Mouse (Mus musculus): ENCODE data around the gene Pxk. TPM values are rescaled to one million over a fixed set of nuclear protein-coding genes. Genes with fewer than 3 reads are reported as not detected.

Gene Pxk
- 15.5 and 17.0 TPM in 2 replicates for polyA plus RNA-seq (2016; fragmentation: Nextera tagmentation; extraction: Ambion mirVana)

DNA sequence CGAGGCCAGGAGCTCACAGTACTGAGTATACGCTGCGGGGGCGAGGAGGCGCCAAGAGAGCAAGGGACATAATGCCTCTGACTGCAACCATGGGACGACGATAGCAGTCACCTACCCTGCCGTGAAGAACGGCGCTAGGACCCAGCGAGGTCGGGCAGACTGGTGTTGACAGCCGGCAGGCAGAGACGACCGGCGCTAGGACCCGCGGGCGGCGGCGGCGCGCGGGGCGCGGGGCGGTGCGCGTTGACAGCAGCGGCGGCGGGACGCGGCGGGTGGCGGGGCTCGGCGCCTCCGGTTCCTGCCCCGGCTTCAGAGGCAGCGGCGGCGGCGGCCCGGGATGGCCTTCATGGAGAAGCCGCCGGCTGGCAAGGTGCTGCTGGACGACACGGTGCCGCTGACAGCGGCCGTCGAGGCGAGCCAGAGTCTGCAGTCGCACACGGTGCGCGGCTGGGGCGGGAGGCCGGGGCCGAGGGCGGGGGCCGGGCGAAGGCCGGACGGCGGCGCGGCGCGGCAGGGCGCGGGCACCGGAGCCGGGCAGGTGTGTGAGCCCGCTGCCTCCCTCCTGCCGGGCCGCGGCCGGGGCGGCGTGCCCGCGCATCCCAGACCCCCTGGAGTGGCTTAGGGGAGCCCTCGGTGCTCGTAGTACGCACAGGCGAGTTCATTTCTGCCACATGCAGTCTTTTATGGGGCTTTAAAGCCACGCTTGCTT, at the start of gene Pxk:
Gene Pxk, plus strand, starts transcription at position 234 of the 709 bp plus-strand sequence.
- H3K4me3 ChIP-seq, result peak within 1 kb of the TSS; percentile 90
- H3K27me3 ChIP-seq (ENCODE audit: poor library complexity, severe bottlenecking), result no peaks in the 10 kb centered on the region
- H3K27ac ChIP-seq, result peak within 1 kb of the TSS; percentile 84
- DNase-seq (ENCODE audit: extremely low spot score, low spot score), result peak; percentile 94
- under 1% methylated on average over 83 of the region's 89 CpGs for WGBS
- peaks cover 27% of the 10 kb centered on the region for H3K4me1 ChIP-seq
- no peaks in the 10 kb centered on the region for H3K9me3 ChIP-seq
- no peaks in the 10 kb centered on the region for H3K36me3 ChIP-seq (replicated peaks)

DNA sequence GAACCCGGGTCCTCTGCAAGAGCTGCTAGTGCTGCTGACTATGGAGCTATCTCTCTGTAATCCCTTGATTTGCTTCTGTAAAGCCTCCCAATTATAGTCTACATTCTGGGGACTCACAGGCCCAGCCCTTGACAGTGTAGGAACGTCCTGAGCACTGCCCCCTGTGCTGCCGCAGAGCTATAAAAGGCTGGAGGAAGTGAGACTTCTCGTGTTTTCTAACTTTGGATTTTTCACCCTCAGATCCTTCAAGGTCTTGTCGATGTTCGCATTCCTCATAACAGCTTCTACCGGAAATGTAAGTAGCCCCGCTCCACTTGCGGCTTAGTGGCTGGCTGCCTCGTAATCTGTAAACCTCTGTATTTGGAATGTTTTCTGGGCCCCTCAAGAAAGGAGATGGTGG, 48.7 kb upstream of the Pxk start:
- no peaks in the 10 kb centered on the region for H3K9me3 ChIP-seq
- DNase-seq (ENCODE audit: extremely low spot score, low spot score), result no peak
- no peak overlapping the region for H3K27ac ChIP-seq
- H3K27me3 ChIP-seq (ENCODE audit: poor library complexity, severe bottlenecking), result no peaks in the 10 kb centered on the region
- peaks cover 6% of the 10 kb centered on the region for H3K4me1 ChIP-seq
- 89% methylated on average over 10 of the region's 10 CpGs for WGBS
- H3K4me3 ChIP-seq, result no peak overlapping the region
- H3K36me3 ChIP-seq (replicated peaks), result peaks cover 45% of the 10 kb centered on the region

DNA sequence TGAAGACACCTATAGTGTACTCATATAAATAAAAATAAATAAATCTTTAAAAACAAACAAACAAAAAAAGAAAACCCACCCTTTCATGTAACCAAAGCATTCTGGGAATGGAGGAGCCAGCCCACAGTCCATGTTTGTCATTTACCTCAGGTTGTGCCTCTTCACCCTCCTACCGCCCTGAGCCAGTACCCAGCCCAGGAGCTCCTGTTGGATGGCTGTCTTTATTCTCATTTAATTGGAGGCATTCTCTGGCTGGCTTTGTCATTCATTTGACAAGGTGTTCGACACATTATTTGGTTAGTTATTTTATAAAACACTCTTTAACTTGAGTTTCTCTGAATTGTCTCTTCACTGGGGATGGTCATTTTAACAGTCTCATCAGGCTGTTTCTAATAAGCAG, 46.1 kb upstream of the Pxk start:
- H3K27me3 ChIP-seq (ENCODE audit: poor library complexity, severe bottlenecking), result no peaks in the 10 kb centered on the region
- H3K4me3 ChIP-seq, result no peak overlapping the region
- DNase-seq (ENCODE audit: extremely low spot score, low spot score), result no peak
- no peaks in the 10 kb centered on the region for H3K9me3 ChIP-seq
- peaks cover 39% of the 10 kb centered on the region for H3K36me3 ChIP-seq (replicated peaks)
- H3K27ac ChIP-seq, result no peak overlapping the region
- 92% methylated on average over 2 of the region's 2 CpGs for WGBS
- peaks cover 14% of the 10 kb centered on the region for H3K4me1 ChIP-seq

GRCm38 (mm10) chr14:8052661-8053060, 45.4 kb upstream of the Pxk start:
- Histone ChIP-seq H3K4me1 (peaks cover 14% of the 10 kb centered on the region), H3K27me3 (ENCODE audit: poor library complexity, severe bottlenecking) (no peaks in the 10 kb centered on the region), H3K9me3 (no peaks in the 10 kb centered on the region), H3K27ac (no peak overlapping the region), H3K4me3 (no peak overlapping the region), H3K36me3 (replicated peaks) (peaks cover 32% of the 10 kb centered on the region)
- no peak for DNase-seq (ENCODE audit: extremely low spot score, low spot score)
- WGBS, result 98% methylated on average over 7 of the region's 7 CpGs

GRCm38 (mm10) chr14:8054310-8055102, 43.5 kb upstream of the Pxk start:
- Histone ChIP-seq H3K27me3 (ENCODE audit: poor library complexity, severe bottlenecking) (no peaks in the 10 kb centered on the region), H3K9me3 (no peaks in the 10 kb centered on the region), H3K36me3 (replicated peaks) (peaks cover 17% of the 10 kb centered on the region), H3K4me3 (no peak overlapping the region), H3K27ac (peak overlapping the region; percentile 62), H3K4me1 (peaks cover 14% of the 10 kb centered on the region)
- DNase-seq (ENCODE audit: extremely low spot score, low spot score), result no peak
- WGBS, result 24% methylated on average over 17 of the region's 17 CpGs

GRCm38 (mm10) chr14:8056076-8056475, 41.9 kb upstream of the Pxk start:
- no peaks in the 10 kb centered on the region for H3K27me3 ChIP-seq (ENCODE audit: poor library complexity, severe bottlenecking)
- no peak for DNase-seq (ENCODE audit: extremely low spot score, low spot score)
- H3K4me3 ChIP-seq, result no peak overlapping the region
- 90% methylated on average over 5 of the region's 5 CpGs for WGBS
- H3K36me3 ChIP-seq (replicated peaks), result peaks cover 9% of the 10 kb centered on the region
- H3K27ac ChIP-seq, result no peak overlapping the region
- H3K4me1 ChIP-seq, result peaks cover 14% of the 10 kb centered on the region
- no peaks in the 10 kb centered on the region for H3K9me3 ChIP-seq

GRCm38 (mm10) chr14:8059938-8060337, 38.1 kb upstream of the Pxk start:
- Histone ChIP-seq H3K36me3 (replicated peaks) (peaks cover 2% of the 10 kb centered on the region; the same call in 1 of the 2 replicates), H3K4me1 (peaks cover 23% of the 10 kb centered on the region), H3K27me3 (ENCODE audit: poor library complexity, severe bottlenecking) (no peaks in the 10 kb centered on the region), H3K9me3 (no peaks in the 10 kb centered on the region), H3K4me3 (no peak overlapping the region), H3K27ac (no peak overlapping the region)
- DNase-seq (ENCODE audit: extremely low spot score, low spot score), result no peak
- 92% methylated on average over 7 of the region's 7 CpGs for WGBS

DNA sequence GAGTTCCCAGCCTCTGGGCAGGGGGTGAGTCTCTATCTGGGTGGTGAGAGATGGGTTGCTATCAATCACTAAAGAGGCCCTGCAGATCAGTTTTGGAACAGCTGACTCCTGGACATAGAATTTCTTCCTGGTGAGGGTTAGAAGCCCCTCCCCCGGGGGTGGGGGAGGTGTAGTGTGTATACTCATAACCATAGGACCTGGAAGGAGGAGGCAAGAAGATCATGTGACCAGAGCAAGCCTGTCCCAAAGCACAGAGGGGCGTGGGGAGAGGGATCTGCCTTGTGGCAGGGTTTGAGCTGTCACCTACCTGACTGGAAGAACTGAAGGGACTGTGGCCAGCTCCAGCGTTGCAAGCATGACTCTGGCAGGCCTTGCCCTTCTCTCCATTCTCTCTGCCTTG, 35.9 kb upstream of the Pxk start:
- 42% methylated on average over 3 of the region's 3 CpGs for WGBS
- H3K27me3 ChIP-seq (ENCODE audit: poor library complexity, severe bottlenecking), result no peaks in the 10 kb centered on the region
- H3K4me1 ChIP-seq, result peaks cover 21% of the 10 kb centered on the region
- H3K27ac ChIP-seq, result peak overlapping the region; percentile 72
- no peaks in the 10 kb centered on the region for H3K9me3 ChIP-seq
- no peaks in the 10 kb centered on the region for H3K36me3 ChIP-seq (replicated peaks)
- DNase-seq (ENCODE audit: extremely low spot score, low spot score), result no peak
- no peak overlapping the region for H3K4me3 ChIP-seq

DNA sequence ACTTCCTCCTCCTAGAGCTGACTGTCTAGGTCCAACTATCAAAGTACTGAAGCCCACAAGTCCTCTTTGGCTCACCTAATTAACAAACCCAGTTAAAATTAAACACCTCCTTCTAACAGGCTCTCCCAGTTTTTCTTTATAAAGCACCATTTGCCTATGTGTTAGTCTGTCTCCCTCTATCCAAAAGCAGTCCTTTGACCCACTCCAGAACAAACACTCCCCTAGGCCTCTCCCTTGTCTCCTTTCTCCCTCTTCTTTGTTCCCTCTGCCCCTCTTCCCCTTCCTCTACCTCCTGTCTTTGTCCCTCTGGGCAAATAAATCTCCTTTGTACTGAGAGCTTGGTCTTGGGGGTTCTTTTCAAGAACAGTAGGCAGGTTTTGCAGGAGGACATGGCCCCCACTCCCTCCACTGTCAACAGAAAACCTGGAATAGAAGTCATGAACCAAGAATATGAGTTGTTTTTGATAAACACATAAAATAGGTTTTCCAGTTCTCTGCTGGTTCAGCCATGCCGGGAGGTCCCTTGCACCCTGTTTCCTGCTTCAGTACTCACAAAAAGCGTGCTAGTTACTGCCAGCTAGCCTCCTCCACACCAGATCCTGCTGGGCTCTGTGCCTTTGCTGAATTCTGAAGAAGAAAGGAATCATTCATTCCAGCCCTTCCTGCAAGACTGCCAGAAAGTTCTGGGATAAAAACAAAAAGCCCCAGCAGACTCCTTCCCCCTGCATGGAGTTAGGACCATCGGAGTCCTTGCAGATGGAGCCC, 35.3 kb upstream of the Pxk start:
- Histone ChIP-seq H3K4me1 (peaks cover 21% of the 10 kb centered on the region), H3K9me3 (no peaks in the 10 kb centered on the region), H3K27ac (peak overlapping the region; percentile 72), H3K4me3 (no peak overlapping the region), H3K27me3 (ENCODE audit: poor library complexity, severe bottlenecking) (no peaks in the 10 kb centered on the region), H3K36me3 (replicated peaks) (no peaks in the 10 kb centered on the region)
- WGBS, result 47% methylated on average over 3 of the region's 3 CpGs
- DNase-seq (ENCODE audit: extremely low spot score, low spot score), result no peak

GRCm38 (mm10) chr14:8063835-8064785, 33.9 kb upstream of the Pxk start:
- Histone ChIP-seq H3K9me3 (no peaks in the 10 kb centered on the region), H3K27ac (peak overlapping the region; percentile 68; the same call in 1 of the 2 replicates), H3K4me3 (no peak overlapping the region), H3K36me3 (replicated peaks) (no peaks in the 10 kb centered on the region), H3K4me1 (peaks cover 21% of the 10 kb centered on the region), H3K27me3 (ENCODE audit: poor library complexity, severe bottlenecking) (no peaks in the 10 kb centered on the region)
- DNase-seq (ENCODE audit: extremely low spot score, low spot score), result no peak
- 92% methylated on average over 8 of the region's 8 CpGs for WGBS

DNA sequence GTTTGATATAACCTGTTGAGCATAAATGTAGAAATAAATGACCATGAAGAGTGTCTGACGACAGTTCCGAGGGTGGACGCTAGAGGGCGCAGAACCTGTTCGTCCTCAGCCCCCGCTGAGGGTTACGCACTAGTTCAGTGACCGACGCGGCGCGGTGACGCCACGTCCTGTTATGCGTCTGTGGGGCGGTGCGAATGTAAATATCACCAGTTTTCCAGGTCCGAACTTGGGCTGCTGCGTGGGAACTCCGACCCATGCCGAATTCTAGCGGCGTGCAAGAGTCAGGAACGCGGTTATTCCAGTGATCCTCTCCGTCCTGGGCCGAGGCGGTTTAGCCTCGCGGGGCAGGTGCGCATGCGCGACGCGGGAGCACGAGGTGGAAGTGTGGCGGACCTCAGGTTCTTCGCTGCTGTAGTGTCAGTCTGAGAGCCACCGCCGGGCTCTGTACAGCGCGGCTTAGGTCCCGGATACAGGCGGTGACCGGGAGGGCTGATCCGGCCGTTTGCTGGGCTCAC, 17.8 kb upstream of the Pxk start, which contains the start of gene Rpp14:
Gene Rpp14, plus strand, starts transcription at position 203 of the 515 bp plus-strand sequence.
- H3K4me3 ChIP-seq, result peak within 1 kb of the TSS; percentile 81
- DNase-seq (ENCODE audit: extremely low spot score, low spot score), result peak; percentile 94
- H3K27ac ChIP-seq, result peak within 1 kb of the TSS; percentile 90
- peaks cover 18% of the 10 kb centered on the region for H3K36me3 ChIP-seq (replicated peaks)
- H3K4me1 ChIP-seq, result peaks cover 16% of the 10 kb centered on the region
- no peaks in the 10 kb centered on the region for H3K27me3 ChIP-seq (ENCODE audit: poor library complexity, severe bottlenecking)
- under 1% methylated on average over 47 of the region's 47 CpGs for WGBS
- peaks cover 3% of the 10 kb centered on the region; the same call in 1 of the 2 replicates for H3K9me3 ChIP-seq
